Mouse (Mus musculus) limb, embryonic 12.5 days (tissue): Measurements from ENCODE around the gene Poln. TPM values are rescaled to one million over a fixed set of nuclear protein-coding genes. Genes with fewer than 3 reads are reported as not detected.

Source experiments
- ATAC-seq: fragments of 200-750 bp; cut with Nextera tagmentation; 2 replicates; pipeline ENCODE4 v1.8.0; 2017; ENCODE audit warnings: low read depth, moderate TSS enrichment; ENCODE audit not compliant: insufficient number of reproducible peaks, insufficient read depth, low FRiP score, low TSS enrichment
- H3K27ac ChIP-seq: fragments of 300-500 bp; sonication (generic); 2 replicates; pipeline ENCODE4 v1.5.1; 2016; ENCODE audit warnings: mild to moderate bottlenecking, moderate library complexity
- H3K27me3 ChIP-seq: fragments of 300-500 bp; sonication (generic); 2 replicates; pipeline ENCODE4 v1.6.1; 2016; ENCODE audit warnings: mild to moderate bottlenecking, moderate library complexity
- H3K36me3 ChIP-seq: fragments of 300-500 bp; sonication (generic); 2 replicates; pipeline ENCODE4 v1.6.1; 2016; ENCODE audit warnings: mild to moderate bottlenecking, moderate library complexity
- H3K4me1 ChIP-seq: fragments of 300-500 bp; sonication (generic); replicated peaks from 2 replicates; pipeline ENCODE4 v1.6.1; 2016
- H3K4me2 ChIP-seq: fragments of 300-500 bp; sonication (generic); 2 replicates; pipeline ENCODE4 v1.6.1; 2016; ENCODE audit warnings: mild to moderate bottlenecking, moderate library complexity
- H3K4me3 ChIP-seq: fragments of 300-500 bp; sonication (generic); replicated peaks from 2 replicates; pipeline ENCODE4 v1.5.1; 2016; ENCODE audit warnings: mild to moderate bottlenecking
- H3K9ac ChIP-seq: fragments of 300-500 bp; sonication (generic); replicated peaks from 2 replicates; pipeline ENCODE4 v1.6.1; 2016; ENCODE audit warnings: mild to moderate bottlenecking, moderate library complexity
- H3K9me3 ChIP-seq: fragments of 300-500 bp; sonication (generic); 2 replicates; pipeline ENCODE4 v1.6.1; 2016; ENCODE audit warnings: mild to moderate bottlenecking, moderate library complexity
- WGBS: fragments of 180-500 bp; shearing (Covaris S2); methylation state at CpG from one replicate; pipeline ENCODE4 v1.1.7; 2016; 5-methylcytosine and 5-hydroxymethylcytosine counted together
- polyA plus RNA-seq: library from polyadenylated mRNA; unstranded; fragments of >200 nt; fragmentation: Nextera tagmentation; extraction: Ambion mirVana; gene quantifications from 2 replicates; pipeline ENCODE4 v1.2.1, GENCODE M21; 2016

Gene Poln
- polyA plus RNA-seq, 1 experiment from 2014 or later = 1.3 TPM

DNA sequence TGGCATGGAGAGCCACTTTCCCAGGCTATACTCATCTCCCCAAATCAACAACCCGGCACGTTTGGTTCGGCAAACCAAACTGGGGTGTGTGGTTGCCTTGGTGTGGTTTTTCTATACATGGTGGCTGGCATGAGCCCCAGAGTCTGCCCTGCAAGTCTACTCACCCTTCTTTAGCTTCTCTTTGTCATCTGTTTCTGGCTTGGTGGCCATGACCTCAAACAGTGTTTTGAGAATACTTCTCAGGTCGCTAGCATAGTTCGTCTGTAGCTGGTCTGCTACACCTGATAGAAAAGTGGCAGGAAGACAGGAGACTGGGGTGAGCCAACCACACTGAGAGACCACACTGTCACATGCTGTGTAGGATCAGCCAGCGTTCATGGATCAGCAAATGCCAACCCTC lies 29.4 kb upstream of the Poln start:
- no peaks in the 10 kb centered on the region for H3K36me3 ChIP-seq
- H3K9me3 ChIP-seq = no peaks in the 10 kb centered on the region
- 81% methylated on average over 6 of the region's 6 CpGs for WGBS
- H3K4me3 ChIP-seq = no peak overlapping the region
- H3K4me2 ChIP-seq = no peak overlapping the region
- no peak for ATAC-seq
- H3K27me3 ChIP-seq = 0 out of 2 replicates have a peak, but pooled peaks cover 9% of the 10 kb centered on the region
- H3K9ac ChIP-seq = no peak overlapping the region
- no peak overlapping the region for H3K27ac ChIP-seq
- no peaks in the 10 kb centered on the region for H3K4me1 ChIP-seq

- Histone ChIP-seq H3K27ac (no peak overlapping the region), H3K9me3 (no peaks in the 10 kb centered on the region), H3K4me2 (no peak overlapping the region), H3K4me1 (no peaks in the 10 kb centered on the region), H3K27me3 (0 out of 2 replicates have a peak, but pooled peaks cover 9% of the 10 kb centered on the region), H3K36me3 (no peaks in the 10 kb centered on the region), H3K9ac (no peak overlapping the region), H3K4me3 (no peak overlapping the region)
- no peak for ATAC-seq
- WGBS = 74% methylated on average over 4 of the region's 4 CpGs
Measured at GRCm38 (mm10) chr5:34197243-34197642, 28.0 kb upstream of the Poln start.

DNA sequence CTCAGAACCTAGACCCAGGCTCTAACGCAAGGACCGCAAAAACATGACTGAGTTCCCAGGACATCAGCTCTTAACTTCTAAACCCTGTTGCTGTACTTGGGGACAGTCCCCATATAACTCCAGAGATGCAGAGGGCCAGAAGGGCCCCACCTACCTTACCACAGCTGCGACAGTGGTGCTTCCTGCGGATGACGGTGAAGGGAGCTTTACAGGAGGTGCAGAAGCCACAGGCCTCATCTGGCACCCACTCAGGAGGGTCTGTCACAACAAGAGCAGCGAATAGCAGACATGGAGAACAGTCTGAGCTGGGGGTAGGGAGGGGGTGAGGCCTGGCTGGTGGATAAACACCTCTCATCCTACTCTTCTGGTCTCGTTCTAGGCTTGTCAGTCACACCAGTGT lies 27.2 kb upstream of the Poln start:
- ATAC-seq = no peak
- Histone ChIP-seq H3K4me3 (no peak overlapping the region), H3K27ac (no peak overlapping the region), H3K4me2 (no peak overlapping the region), H3K9me3 (no peaks in the 10 kb centered on the region), H3K4me1 (no peaks in the 10 kb centered on the region), H3K36me3 (no peaks in the 10 kb centered on the region), H3K9ac (no peak overlapping the region), H3K27me3 (0 out of 2 replicates have a peak, but pooled peaks cover 9% of the 10 kb centered on the region)
- 77% methylated on average over 7 of the region's 7 CpGs for WGBS

GRCm38 (mm10) chr5:34195786-34196185 lies 26.5 kb upstream of the Poln start:
- no peak overlapping the region for H3K4me2 ChIP-seq
- 93% methylated on average over 12 of the region's 12 CpGs for WGBS
- no peak overlapping the region for H3K27ac ChIP-seq
- H3K9ac ChIP-seq = no peak overlapping the region
- no peak overlapping the region for H3K4me3 ChIP-seq
- H3K36me3 ChIP-seq = no peaks in the 10 kb centered on the region
- ATAC-seq = no peak
- no peaks in the 10 kb centered on the region for H3K4me1 ChIP-seq
- 0 out of 2 replicates have a peak, but pooled peaks cover 9% of the 10 kb centered on the region for H3K27me3 ChIP-seq
- no peaks in the 10 kb centered on the region for H3K9me3 ChIP-seq

DNA sequence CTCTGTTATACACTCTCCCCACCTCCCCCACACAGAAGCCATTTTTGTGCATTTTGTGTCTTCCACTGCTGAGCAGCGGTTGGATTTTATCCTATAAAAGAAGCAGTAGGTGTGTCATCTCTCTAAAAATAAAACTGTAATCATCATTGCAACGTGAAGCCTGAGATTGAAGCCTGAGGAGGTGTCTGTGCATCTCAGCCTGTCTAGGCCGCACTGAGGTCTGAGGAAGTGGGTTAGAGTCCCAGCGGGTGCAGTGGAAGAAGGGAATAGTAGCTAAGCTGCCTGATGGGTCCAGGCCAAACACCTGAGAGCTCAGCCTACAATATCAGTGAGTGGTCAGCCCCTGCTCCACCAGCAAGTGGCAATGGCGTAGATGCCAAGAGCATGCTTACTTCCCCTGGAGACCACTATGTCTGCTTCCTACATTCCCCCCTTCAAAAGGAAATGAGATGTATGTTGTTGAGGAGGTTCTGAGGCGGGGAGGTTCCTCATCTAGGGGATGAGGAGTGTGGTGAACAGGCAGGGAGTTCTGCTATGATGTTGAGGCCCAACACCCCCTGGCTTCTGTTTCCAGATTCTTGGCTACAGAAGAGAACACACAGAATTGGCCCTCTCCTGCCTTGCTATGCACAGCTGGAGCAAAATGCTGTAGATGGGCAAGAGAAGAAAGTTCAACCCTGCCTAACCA lies 25.9 kb upstream of the Poln start:
- Histone ChIP-seq H3K4me2 (no peak overlapping the region), H3K36me3 (no peaks in the 10 kb centered on the region), H3K9ac (no peak overlapping the region), H3K9me3 (no peaks in the 10 kb centered on the region), H3K4me3 (no peak overlapping the region), H3K27ac (no peak overlapping the region), H3K27me3 (peaks cover 13% of the 10 kb centered on the region; the same call in 1 of the 2 replicates), H3K4me1 (no peaks in the 10 kb centered on the region)
- ATAC-seq = no peak
- 82% methylated on average over 6 of the region's 6 CpGs for WGBS

- 35% methylated on average over 1 of the region's 1 CpGs for WGBS
- Histone ChIP-seq H3K4me2 (no peak overlapping the region), H3K27me3 (peaks cover 13% of the 10 kb centered on the region; the same call in 1 of the 2 replicates), H3K27ac (no peak overlapping the region), H3K4me1 (peaks cover 2% of the 10 kb centered on the region; the same call in 1 of the 2 replicates), H3K9me3 (no peaks in the 10 kb centered on the region), H3K9ac (no peak overlapping the region), H3K36me3 (no peaks in the 10 kb centered on the region), H3K4me3 (no peak overlapping the region)
- no peak for ATAC-seq
Measured at GRCm38 (mm10) chr5:34194426-34194825, 25.2 kb upstream of the Poln start.

DNA sequence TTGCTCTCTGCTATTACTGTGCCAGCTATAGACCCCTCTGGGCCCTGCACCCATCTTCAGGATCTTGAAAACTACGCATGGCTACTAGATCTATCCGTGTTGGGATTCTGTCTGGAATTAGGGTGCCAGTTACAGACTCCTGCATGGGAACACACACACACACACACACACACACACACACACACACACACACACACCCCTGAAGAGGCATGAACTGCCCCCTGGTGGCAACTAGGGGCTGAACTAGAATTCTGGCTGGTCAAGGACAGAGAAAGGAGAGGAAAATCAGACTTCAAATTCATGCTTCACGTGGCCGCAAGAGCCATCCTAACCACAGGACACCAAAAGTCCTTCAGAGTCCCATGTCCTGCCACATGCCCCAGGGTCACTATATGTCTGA lies 22.6 kb upstream of the Poln start:
- H3K36me3 ChIP-seq = no peaks in the 10 kb centered on the region
- H3K27me3 ChIP-seq = peaks cover 4% of the 10 kb centered on the region; the same call in 1 of the 2 replicates
- H3K9ac ChIP-seq = no peak overlapping the region
- no peaks in the 10 kb centered on the region for H3K9me3 ChIP-seq
- no peak overlapping the region for H3K4me2 ChIP-seq
- H3K27ac ChIP-seq = no peak overlapping the region
- peaks cover 15% of the 10 kb centered on the region for H3K4me1 ChIP-seq
- ATAC-seq = no peak
- H3K4me3 ChIP-seq = no peak overlapping the region
- WGBS = 74% methylated on average over 4 of the region's 4 CpGs

DNA sequence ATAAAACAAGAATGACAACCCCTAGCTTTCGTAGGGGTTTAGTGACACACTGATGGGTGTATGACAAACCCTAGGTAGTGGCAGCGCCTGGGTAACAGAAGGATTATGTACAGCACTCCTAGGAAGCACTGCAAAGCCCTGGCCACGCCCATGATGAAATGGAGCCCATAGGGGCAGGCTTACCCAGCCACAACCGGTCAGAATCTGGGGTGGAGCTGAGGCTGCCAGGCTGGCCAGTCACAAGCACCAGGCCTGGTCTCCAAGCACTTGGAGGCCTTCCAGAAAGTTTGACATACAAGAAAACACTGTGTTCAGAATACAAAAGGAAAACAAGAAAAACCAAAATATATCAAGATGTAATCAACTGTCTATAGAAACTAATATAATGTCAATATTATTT lies 21.8 kb upstream of the Poln start:
- no peak overlapping the region for H3K4me3 ChIP-seq
- no peaks in the 10 kb centered on the region for H3K9me3 ChIP-seq
- H3K9ac ChIP-seq = no peak overlapping the region
- no peak for ATAC-seq
- WGBS = 60% methylated on average over 4 of the region's 4 CpGs
- peaks cover 23% of the 10 kb centered on the region for H3K4me1 ChIP-seq
- H3K27me3 ChIP-seq = peaks cover 4% of the 10 kb centered on the region; the same call in 1 of the 2 replicates
- H3K4me2 ChIP-seq = no peak overlapping the region
- no peaks in the 10 kb centered on the region for H3K36me3 ChIP-seq
- no peak overlapping the region for H3K27ac ChIP-seq

- no peak for ATAC-seq
- H3K4me1 ChIP-seq = peaks cover 37% of the 10 kb centered on the region
- 64% methylated on average over 1 of the region's 1 CpGs for WGBS
Measured at GRCm38 (mm10) chr5:34189521-34189920, 20.3 kb upstream of the Poln start.

GRCm38 (mm10) chr5:34188856-34189255 lies 19.6 kb upstream of the Poln start:
- no peak for ATAC-seq
- no peak overlapping the region for H3K27ac ChIP-seq
- 67% methylated on average over 2 of the region's 2 CpGs for WGBS
- H3K4me3 ChIP-seq = peak overlapping the region; percentile 95; the same call in 1 of the 2 replicates
- H3K27me3 ChIP-seq = peaks cover 4% of the 10 kb centered on the region; the same call in 1 of the 2 replicates
- H3K9me3 ChIP-seq = no peaks in the 10 kb centered on the region
- H3K4me2 ChIP-seq = peak overlapping the region; percentile 70
- peak overlapping the region; percentile 63; the same call in 1 of the 2 replicates for H3K9ac ChIP-seq
- H3K36me3 ChIP-seq = peaks cover 14% of the 10 kb centered on the region
- peaks cover 44% of the 10 kb centered on the region for H3K4me1 ChIP-seq

More at GRCm38 (mm10) chr5:34189521-34189920, 20.3 kb upstream of the Poln start:
- Histone ChIP-seq H3K4me2 (no peak overlapping the region), H3K9me3 (no peaks in the 10 kb centered on the region), H3K9ac (no peak overlapping the region), H3K27ac (no peak overlapping the region), H3K4me3 (no peak overlapping the region), H3K27me3 (peaks cover 4% of the 10 kb centered on the region; the same call in 1 of the 2 replicates), H3K36me3 (peaks cover 9% of the 10 kb centered on the region; the same call in 1 of the 2 replicates)

DNA sequence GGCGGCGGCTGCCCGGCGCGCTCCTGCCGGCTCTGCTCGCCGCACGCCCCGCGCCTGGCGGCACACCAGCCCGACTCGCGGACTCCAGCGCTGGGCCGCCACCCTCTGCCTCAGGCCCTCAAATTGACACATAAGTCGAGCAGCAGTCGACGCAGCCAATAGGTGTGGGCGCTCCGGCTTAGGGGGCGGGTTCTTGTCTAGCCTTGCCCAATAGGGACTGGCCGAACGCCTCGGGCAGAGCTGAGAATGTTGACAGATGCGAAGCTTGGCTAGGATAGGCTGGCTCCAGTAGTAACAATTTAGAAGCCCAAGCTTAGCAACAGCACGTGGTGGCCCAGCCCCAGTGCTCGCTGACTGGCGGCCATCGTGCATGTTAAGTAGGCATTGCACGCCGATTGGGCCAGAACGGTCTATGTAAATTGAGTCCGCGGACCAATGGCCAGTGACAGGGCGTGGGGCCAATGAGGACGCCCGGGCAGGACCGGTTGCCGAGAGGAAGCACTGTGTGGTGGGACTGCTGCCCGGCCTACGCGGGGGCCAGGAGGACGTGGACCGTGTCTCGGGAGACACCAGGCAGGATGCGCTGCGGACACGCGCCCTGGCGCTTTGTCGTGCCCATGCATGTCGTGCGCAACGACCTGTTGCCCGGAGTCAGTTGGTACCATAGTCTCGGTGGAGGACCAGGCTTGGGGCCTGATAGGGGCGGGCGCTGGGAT lies 18.5 kb upstream of the Poln start, which contains the start of gene Mxd4:
Gene Mxd4 (minus strand): TSS at position 120 of the 716 bp plus-strand sequence.
- Histone ChIP-seq H3K9ac (peak within 1 kb of the TSS; percentile 80), H3K4me2 (peak within 1 kb of the TSS; percentile 94), H3K4me1 (peaks cover 53% of the 10 kb centered on the region), H3K9me3 (no peaks in the 10 kb centered on the region), H3K4me3 (peak within 1 kb of the TSS; percentile 95), H3K27me3 (peaks cover 4% of the 10 kb centered on the region; the same call in 1 of the 2 replicates), H3K36me3 (peaks cover 20% of the 10 kb centered on the region), H3K27ac (peak within 1 kb of the TSS; percentile 94)
- WGBS = under 1% methylated on average over 60 of the region's 60 CpGs
- peak; percentile 99 for ATAC-seq
